Mouse (Mus musculus) thymus, adult 2 months (tissue): ENCODE results near the gene 2010111I01Rik. TPM values are rescaled to one million over a fixed set of nuclear protein-coding genes. Genes with fewer than 3 reads are reported as not detected.

Experiments
- DNase-seq: peaks from one replicate; pipeline ENCODE4 v3.0.0; 2021
- H3K27ac ChIP-seq: fragments of 200-500 bp; 2 replicates; pipeline ENCODE4 v1.5.1; 2012; ENCODE audit warnings: low read length, control low read depth; ENCODE audit not compliant: control insufficient read depth, insufficient read depth
- H3K27me3 ChIP-seq: fragments of 200-500 bp; 2 replicates; pipeline ENCODE4 v1.6.1; 2012; ENCODE audit warnings: mild to moderate bottlenecking, low read length, moderate library complexity, mixed read lengths; ENCODE audit not compliant: control insufficient read depth, insufficient read depth
- H3K36me3 ChIP-seq: fragments of 200-500 bp; 2 replicates; pipeline ENCODE4 v1.6.1; 2012; ENCODE audit warnings: mild to moderate bottlenecking, low read length, moderate library complexity; ENCODE audit not compliant: control insufficient read depth, insufficient read depth
- H3K4me1 ChIP-seq: fragments of 200-500 bp; replicated peaks from 2 replicates; pipeline ENCODE4 v1.6.1; 2012; ENCODE audit warnings: low read length; ENCODE audit not compliant: control insufficient read depth, insufficient read depth
- H3K4me3 ChIP-seq: fragments of 200-500 bp; 2 replicates; pipeline ENCODE4 v1.5.1; 2012; ENCODE audit warnings: mild to moderate bottlenecking, low read length, control low read depth, moderate library complexity; ENCODE audit not compliant: control insufficient read depth, insufficient read depth
- CTCF ChIP-seq: fragments of 200-500 bp; IDR thresholded peaks from 2 replicates; pipeline ENCODE4 v1.5.1; 2012; ENCODE audit warnings: mild to moderate bottlenecking, control low read depth, low read length, moderate library complexity, borderline replicate concordance; ENCODE audit not compliant: control insufficient read depth, poor library complexity, insufficient read depth; ENCODE audit errors: extremely low read depth
- POLR2A ChIP-seq: fragments of 200-500 bp; IDR thresholded peaks from 2 replicates; pipeline ENCODE4 v1.6.1; 2012; ENCODE audit warnings: mild to moderate bottlenecking, low read length, control low read depth, moderate library complexity; ENCODE audit not compliant: control insufficient read depth, poor library complexity, insufficient read depth; ENCODE audit errors: extremely low read depth
- WGBS: fragments of 180-500 bp; shearing (Covaris S2); methylation state at CpG from one replicate; pipeline ENCODE4 v1.1.7; 2018; 5-methylcytosine and 5-hydroxymethylcytosine counted together
- polyA plus RNA-seq: library from polyadenylated mRNA; depleted of rRNA; stranded (reverse); fragments of >200 nt; gene quantifications from 2 replicates; pipeline ENCODE4 v1.2.3, GENCODE M21; 2012

The 2010111I01Rik gene
- polyA plus RNA-seq, 1 experiment, result 61.4 TPM

- no peak overlapping the region for H3K27ac ChIP-seq
- no peaks in the 10 kb centered on the region for H3K27me3 ChIP-seq
- TF ChIP-seq POLR2A, result no peak
- no peak for TF ChIP-seq CTCF
- WGBS, result 93% methylated on average over 11 of the region's 11 CpGs
- H3K36me3 ChIP-seq, result no peaks in the 10 kb centered on the region
- H3K4me3 ChIP-seq, result no peak overlapping the region
- no peaks in the 10 kb centered on the region for H3K4me1 ChIP-seq
- no peak for DNase-seq
These were observed 205.8 kb downstream of the 2010111I01Rik start for GRCm38 (mm10) chr13:63170282-63171073.

- 87% methylated on average over 13 of the region's 13 CpGs for WGBS
- TF ChIP-seq CTCF, result no peak
- H3K4me3 ChIP-seq, result no peak overlapping the region
- H3K4me1 ChIP-seq, result no peaks in the 10 kb centered on the region
- no peak overlapping the region for H3K27ac ChIP-seq
- no peaks in the 10 kb centered on the region for H3K27me3 ChIP-seq
- no peak for DNase-seq
- H3K36me3 ChIP-seq, result no peaks in the 10 kb centered on the region
These were observed 206.8 kb downstream of the 2010111I01Rik start for GRCm38 (mm10) chr13:63171347-63172096.

- WGBS, result 94% methylated on average over 3 of the region's 3 CpGs
- Histone ChIP-seq H3K27me3 (no peaks in the 10 kb centered on the region), H3K4me3 (no peak overlapping the region), H3K36me3 (no peaks in the 10 kb centered on the region), H3K27ac (no peak overlapping the region), H3K4me1 (no peaks in the 10 kb centered on the region)
- no peak for DNase-seq
- TF ChIP-seq CTCF, result no peak
- TF ChIP-seq POLR2A, result no peak
These were observed 207.4 kb downstream of the 2010111I01Rik start for GRCm38 (mm10) chr13:63172097-63172445.

- Histone ChIP-seq H3K27ac (no peak overlapping the region), H3K4me3 (no peak overlapping the region), H3K27me3 (no peaks in the 10 kb centered on the region), H3K4me1 (no peaks in the 10 kb centered on the region), H3K36me3 (no peaks in the 10 kb centered on the region)
- TF ChIP-seq CTCF, result no peak
- TF ChIP-seq POLR2A, result no peak
- 96% methylated on average over 6 of the region's 6 CpGs for whole genome bisulfite sequencing
- DNase-seq, result no peak
These were observed 209.7 kb downstream of the 2010111I01Rik start for GRCm38 (mm10) chr13:63174252-63175020.

GRCm38 (mm10) chr13:63176131-63176530 is 211.4 kb downstream of the 2010111I01Rik start:
- no peak overlapping the region for H3K27ac ChIP-seq
- 86% methylated on average over 4 of the region's 4 CpGs for WGBS

GRCm38 (mm10) chr13:63177232-63177631 is 212.5 kb downstream of the 2010111I01Rik start:
- Histone ChIP-seq H3K36me3 (no peaks in the 10 kb centered on the region), H3K27me3 (no peaks in the 10 kb centered on the region), H3K27ac (no peak overlapping the region), H3K4me3 (no peak overlapping the region), H3K4me1 (no peaks in the 10 kb centered on the region)
- WGBS, result 92% methylated on average over 4 of the region's 4 CpGs
- TF ChIP-seq POLR2A (no peak), CTCF (no peak)
- DNase-seq, result no peak

More at GRCm38 (mm10) chr13:63176131-63176530, 211.4 kb downstream of the 2010111I01Rik start:
- no peaks in the 10 kb centered on the region for H3K4me1 ChIP-seq
- no peaks in the 10 kb centered on the region for H3K27me3 ChIP-seq
- H3K4me3 ChIP-seq, result no peak overlapping the region
- DNase-seq, result no peak
- H3K36me3 ChIP-seq, result no peaks in the 10 kb centered on the region
- TF ChIP-seq CTCF, result no peak
